Comparison of ENCODE assay signal across 16 mouse cellular contexts in genomic region chr8:78434340-78434739, GRCm38 (mm10). TPM values are rescaled to one million over a fixed set of nuclear protein-coding genes. Genes with fewer than 3 reads are reported as not detected.
A peak's percentile ranks its signal among the peaks of the same experiment; 100 is the strongest.
DNase-seq lines count a peak whose midpoint lies in the region; ATAC-seq lines count a peak whose summit lies in the region.
"Had no signal": no experiment of that assay in that cellular context is flagged by ENCODE, and none has a peak within 500 bp of the region (broad histone marks: within the 10 kb centered on the region; RNA-seq: fewer than 3 reads in every experiment).

No protein-coding gene starts in this region.

- WGBS in kidney, embryonic 14.5 days, result 5% methylated on average over 8 of the region's 8 CpGs
- WGBS in forebrain, embryonic 15.5 days, result 2% methylated on average over 8 of the region's 8 CpGs
- WGBS in limb, embryonic 13.5 days, result 1% methylated on average over 8 of the region's 8 CpGs
- WGBS in neural tube, embryonic 15.5 days, result 3% methylated on average over 8 of the region's 8 CpGs

- H3K4me1 ChIP-seq in kidney, embryonic 14.5 days (ENCODE audit: control insufficient read depth, insufficient read depth, low read length), result 0 out of 2 replicates have a peak, but pooled peaks cover 7% of the 10 kb centered on the region
- H3K4me1 ChIP-seq in forebrain, embryonic 15.5 days, result peaks cover 40% of the 10 kb centered on the region
- peaks cover 30% of the 10 kb centered on the region for H3K4me1 ChIP-seq in limb, embryonic 13.5 days
- peaks cover 40% of the 10 kb centered on the region for H3K4me1 ChIP-seq in neural tube, embryonic 15.5 days

- no peak overlapping the region for H3K9ac ChIP-seq in kidney, embryonic 14.5 days (ENCODE audit: low read depth, low read length)
- H3K9ac ChIP-seq in forebrain, embryonic 15.5 days (replicated peaks), result no peak overlapping the region
- no peak overlapping the region for H3K9ac ChIP-seq in limb, embryonic 13.5 days
- no peak overlapping the region for H3K9ac ChIP-seq in neural tube, embryonic 15.5 days (replicated peaks)

- H3K4me2 ChIP-seq in kidney, embryonic 14.5 days (replicated peaks; ENCODE audit: low read depth, low read length), result no peak overlapping the region
- peak overlapping the region; percentile 89 for H3K4me2 ChIP-seq in forebrain, embryonic 15.5 days (replicated peaks)
- peak overlapping the region; percentile 39 for H3K4me2 ChIP-seq in limb, embryonic 13.5 days (replicated peaks)
- peak overlapping the region; percentile 90 for H3K4me2 ChIP-seq in neural tube, embryonic 15.5 days

- H3K4me3 ChIP-seq in kidney, embryonic 14.5 days (ENCODE audit: low read length), result 0 out of 2 replicates have a peak overlapping the region, but pooled peaks have one; percentile 4
- H3K4me3 ChIP-seq in forebrain, embryonic 15.5 days, result peak overlapping the region; percentile 42
- H3K4me3 ChIP-seq in limb, embryonic 13.5 days, result peak overlapping the region; percentile 22; the same call in 1 of the 2 replicates
- H3K4me3 ChIP-seq in neural tube, embryonic 15.5 days (replicated peaks), result peak overlapping the region; percentile 47

- intact Hi-C loops in left cerebral cortex, postnatal 4 days (cut with DNase I), result no loop called here

- no peak for DNase-seq in kidney, adult 18-20 months
- DNase-seq in left cerebral cortex, postnatal 4 days, result no peak
- DNase-seq in adrenal gland, postnatal 4 days (ENCODE audit: low spot score in 2 of 2), result no peak
- DNase-seq: lung, postnatal 14 days; thymus, postnatal 36 days had no signal

- H3K27me3 ChIP-seq in kidney, embryonic 14.5 days (ENCODE audit: control insufficient read depth, insufficient read depth, low read length), result peaks cover 92% of the 10 kb centered on the region
- H3K27me3 ChIP-seq in forebrain, embryonic 15.5 days, result peaks cover 83% of the 10 kb centered on the region
- H3K27me3 ChIP-seq in limb, embryonic 13.5 days, result peaks cover 92% of the 10 kb centered on the region
- peaks cover 67% of the 10 kb centered on the region for H3K27me3 ChIP-seq in neural tube, embryonic 15.5 days (replicated peaks)

- H3K27ac ChIP-seq in kidney, embryonic 14.5 days (ENCODE audit: low read depth, low read length), result no peak overlapping the region
- H3K27ac ChIP-seq in forebrain, embryonic 15.5 days (replicated peaks), result no peak overlapping the region
- no peak overlapping the region for H3K27ac ChIP-seq in limb, embryonic 13.5 days
- H3K27ac ChIP-seq in neural tube, embryonic 15.5 days (replicated peaks), result no peak overlapping the region

- H3K36me3 ChIP-seq in kidney, embryonic 14.5 days (ENCODE audit: control insufficient read depth, insufficient read depth, low read length), result no peaks in the 10 kb centered on the region
- no peaks in the 10 kb centered on the region for H3K36me3 ChIP-seq in forebrain, embryonic 15.5 days
- no peaks in the 10 kb centered on the region for H3K36me3 ChIP-seq in limb, embryonic 13.5 days
- no peaks in the 10 kb centered on the region for H3K36me3 ChIP-seq in neural tube, embryonic 15.5 days

- ATAC-seq in kidney, embryonic 14.5 days (ENCODE audit: low FRiP score, low TSS enrichment), result no peak
- ATAC-seq in forebrain, embryonic 15.5 days (replicated peaks), result no peak
- ATAC-seq in limb, embryonic 13.5 days (ENCODE audit: low FRiP score, low read depth), result no peak
- no peak for ATAC-seq in neural tube, embryonic 15.5 days (ENCODE audit: low FRiP score)
- ATAC-seq: activated CD4-positive, CD25-positive, alpha-beta regulatory T cell, adult 4 months had no signal

- H3K9me3 ChIP-seq in kidney, embryonic 14.5 days (ENCODE audit: control insufficient read depth, low read length), result no peaks in the 10 kb centered on the region
- no peaks in the 10 kb centered on the region for H3K9me3 ChIP-seq in forebrain, embryonic 15.5 days
- no peaks in the 10 kb centered on the region for H3K9me3 ChIP-seq in limb, embryonic 13.5 days
- H3K9me3 ChIP-seq in neural tube, embryonic 15.5 days (replicated peaks), result no peaks in the 10 kb centered on the region

RNA-seq across cellular contexts. Expression of gene Pou4f2, which starts 2.1 kb away (rescaled TPM):
- not detected in 2 replicates for polyA plus RNA-seq in kidney, embryonic 14.5 days (2014; fragmentation: Nextera tagmentation; extraction: Ambion mirVana)
- 0.09 TPM in 1 of 2 replicates, not detected in the other for polyA plus RNA-seq in forebrain, embryonic 15.5 days (2015; fragmentation: Nextera tagmentation; extraction: Ambion mirVana)
- 0.09 TPM in 1 of 2 replicates, not detected in the other for polyA plus RNA-seq in limb, embryonic 13.5 days (2015; fragmentation: Nextera tagmentation; extraction: Ambion mirVana)
- polyA plus RNA-seq in neural tube, embryonic 15.5 days (2015; fragmentation: Nextera tagmentation; extraction: Ambion mirVana), result 2.4 and 3.3 TPM in 2 replicates
- under 1 TPM in 1 of 2 experiments, not detected in 1; 0.12 TPM for total RNA-seq in left cerebral cortex, postnatal 4 days (2021)
- not detected for total RNA-seq in adrenal gland, postnatal 4 days (2021)
- total RNA-seq: common myeloid progenitor, adult 5-6 weeks; layer of hippocampus, postnatal 10 days; liver, adult 2 months had no signal
- polyA plus RNA-seq: activated CD4-positive, CD25-positive, alpha-beta regulatory T cell, adult 4 months; heart, embryonic 14.5 days; kidney, embryonic 16.5 days; liver, adult 2 months; stomach, embryonic 14.5 days had no signal
